Mouse (Mus musculus): ENCODE results near the gene Kcnma1.

DNA sequence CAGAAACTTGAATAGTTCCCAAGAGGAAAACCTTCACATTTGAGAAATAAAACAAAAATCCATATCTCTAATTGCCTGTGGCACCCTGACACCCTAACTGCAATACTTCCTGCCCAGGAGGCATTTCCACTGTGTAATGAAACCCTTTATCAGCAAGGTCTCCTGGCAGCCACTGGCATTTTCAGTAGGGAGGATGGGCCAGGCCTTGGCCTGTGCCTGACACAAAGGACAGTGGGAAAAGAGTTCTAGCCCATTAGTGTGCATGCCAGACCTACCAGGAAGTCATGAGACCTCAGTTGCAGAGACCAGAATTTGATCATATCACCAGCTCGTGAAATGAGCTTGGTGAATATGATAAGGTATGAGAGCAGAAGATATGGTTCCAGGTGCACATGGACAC lies 488.4 kb downstream of the Kcnma1 start:
- TF ChIP-seq CTCF (IDR thresholded peaks at IDR 0.05; ENCODE audit: borderline replicate concordance, control insufficient read depth, extremely low read depth, insufficient read depth, low read length, poor library complexity) (no peak), POLR2A (IDR thresholded peaks at IDR 0.05; ENCODE audit: control insufficient read depth, extremely low read depth, insufficient read depth, low read length, poor library complexity) (no peak)
